Mouse (Mus musculus): ENCODE measurements at regions not wholly inside any gene's neighbourhood (a gene's known extent, or its start where the extent isn't known, plus 50 kb on each side); places are given as distances from the start of the nearest gene placed in this dataset.

GRCm38 (mm10) chr16:13204948-13205470 is 51.3 kb upstream of the Mrtfb start:
- Histone ChIP-seq H3K9me3 (ENCODE audit: control insufficient read depth, low read length) (no peaks in the 10 kb centered on the region), H3K4me2 (ENCODE audit: low read length) (no peak overlapping the region), H3K4me1 (ENCODE audit: control insufficient read depth in 2 of 2, insufficient read depth in 2 of 2, low read length in 2 of 2) (peaks cover 3 to 4% of the 10 kb centered on the region in 2 experiments; a peak in 1 of 4 replicates), H3K27me3 (ENCODE audit: control insufficient read depth, insufficient read depth, low read length) (no peaks in the 10 kb centered on the region), H3K27ac (replicated peaks in 1 of 2; ENCODE audit: control insufficient read depth in 1 of 2, insufficient read depth in 1 of 2, low read depth in 2 of 2, low read length in 2 of 2) (no peak overlapping the region), H3K36me3 (ENCODE audit: control insufficient read depth, insufficient read depth, low read length) (no peaks in the 10 kb centered on the region), H3K4me3 (ENCODE audit: control insufficient read depth in 1 of 2, insufficient read depth in 1 of 2, low read depth in 1 of 2, low read length in 2 of 2) (no peak overlapping the region), H3K9ac (ENCODE audit: low read length) (no peak overlapping the region)
- 80% methylated on average over 6 of the region's 6 CpGs for WGBS
- ATAC-seq (ENCODE audit: insufficient number of reproducible peaks, insufficient read depth, low FRiP score, low read depth): no peak

GRCm38 (mm10) chr16:13205855-13206254 is 50.4 kb upstream of the Mrtfb start:
- Histone ChIP-seq H3K36me3 (ENCODE audit: control insufficient read depth, insufficient read depth, low read length) (no peaks in the 10 kb centered on the region), H3K4me3 (ENCODE audit: control insufficient read depth in 1 of 2, insufficient read depth in 1 of 2, low read depth in 1 of 2, low read length in 2 of 2) (no peak overlapping the region), H3K9ac (ENCODE audit: low read length) (no peak overlapping the region), H3K27me3 (ENCODE audit: control insufficient read depth, insufficient read depth, low read length) (no peaks in the 10 kb centered on the region), H3K27ac (replicated peaks in 1 of 2; ENCODE audit: control insufficient read depth in 1 of 2, insufficient read depth in 1 of 2, low read depth in 2 of 2, low read length in 2 of 2) (no peak overlapping the region), H3K4me1 (ENCODE audit: control insufficient read depth in 2 of 2, insufficient read depth in 2 of 2, low read length in 2 of 2) (peaks cover 3 to 4% of the 10 kb centered on the region in 2 experiments; a peak in 1 of 4 replicates), H3K9me3 (ENCODE audit: control insufficient read depth, low read length) (no peaks in the 10 kb centered on the region), H3K4me2 (ENCODE audit: low read length) (no peak overlapping the region)
- ATAC-seq (ENCODE audit: insufficient number of reproducible peaks, insufficient read depth, low FRiP score, low read depth): 0 out of 2 replicates have a peak, but pooled peaks have one; percentile 18
- WGBS: 44% methylated on average over 5 of the region's 5 CpGs
